Mouse (Mus musculus) Muller cell, postnatal 12 days (primary cell): ENCODE measurements around the gene Slc25a26.
A peak's percentile ranks its signal among the peaks of the same experiment; 100 is the strongest.

Experiments
- DNase-seq: peaks from one replicate; pipeline ENCODE4 v3.0.0-alpha.2; 2015; ENCODE audit errors: inconsistent ontology term

The Slc25a26 gene

DNA sequence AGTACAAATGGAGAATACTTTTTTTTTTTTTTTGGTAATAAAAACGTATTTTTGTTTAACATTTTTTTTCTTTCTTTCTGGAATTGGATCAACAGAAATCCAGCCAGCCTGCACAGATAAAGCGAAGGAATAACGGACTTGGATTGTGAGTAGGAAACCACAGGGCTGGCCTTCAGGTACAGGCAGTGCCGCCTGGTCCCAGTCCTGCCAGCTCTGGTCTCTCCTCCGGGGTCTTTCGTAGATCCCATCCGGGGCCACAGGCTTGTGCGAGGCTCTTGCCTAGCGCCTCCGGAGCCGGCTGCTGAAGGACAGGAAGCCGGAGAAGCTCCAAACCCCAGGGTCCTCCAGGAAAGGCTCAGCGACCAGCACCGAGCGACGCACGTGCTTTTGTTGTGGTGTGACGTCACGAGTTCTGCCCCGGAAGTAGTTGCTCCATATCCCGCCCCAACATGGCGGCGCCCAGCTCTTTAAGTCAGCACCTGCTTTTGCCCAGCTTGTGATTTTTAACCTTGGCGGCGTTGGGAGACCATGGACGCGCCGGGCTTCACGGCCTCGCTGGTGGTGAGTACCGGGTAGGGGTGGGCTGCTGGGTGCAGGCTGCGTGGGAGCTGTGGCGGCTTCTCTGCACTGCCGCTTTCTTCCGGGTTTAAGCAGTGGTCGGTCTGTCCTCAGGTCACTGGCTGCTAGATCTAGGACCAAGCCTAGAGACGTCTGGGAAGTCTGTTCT lies at the start of gene Slc25a26:
Gene Slc25a26, plus strand, starts transcription at position 435 of the 727 bp plus-strand sequence.
- peak; percentile 84 for DNase-seq

DNA sequence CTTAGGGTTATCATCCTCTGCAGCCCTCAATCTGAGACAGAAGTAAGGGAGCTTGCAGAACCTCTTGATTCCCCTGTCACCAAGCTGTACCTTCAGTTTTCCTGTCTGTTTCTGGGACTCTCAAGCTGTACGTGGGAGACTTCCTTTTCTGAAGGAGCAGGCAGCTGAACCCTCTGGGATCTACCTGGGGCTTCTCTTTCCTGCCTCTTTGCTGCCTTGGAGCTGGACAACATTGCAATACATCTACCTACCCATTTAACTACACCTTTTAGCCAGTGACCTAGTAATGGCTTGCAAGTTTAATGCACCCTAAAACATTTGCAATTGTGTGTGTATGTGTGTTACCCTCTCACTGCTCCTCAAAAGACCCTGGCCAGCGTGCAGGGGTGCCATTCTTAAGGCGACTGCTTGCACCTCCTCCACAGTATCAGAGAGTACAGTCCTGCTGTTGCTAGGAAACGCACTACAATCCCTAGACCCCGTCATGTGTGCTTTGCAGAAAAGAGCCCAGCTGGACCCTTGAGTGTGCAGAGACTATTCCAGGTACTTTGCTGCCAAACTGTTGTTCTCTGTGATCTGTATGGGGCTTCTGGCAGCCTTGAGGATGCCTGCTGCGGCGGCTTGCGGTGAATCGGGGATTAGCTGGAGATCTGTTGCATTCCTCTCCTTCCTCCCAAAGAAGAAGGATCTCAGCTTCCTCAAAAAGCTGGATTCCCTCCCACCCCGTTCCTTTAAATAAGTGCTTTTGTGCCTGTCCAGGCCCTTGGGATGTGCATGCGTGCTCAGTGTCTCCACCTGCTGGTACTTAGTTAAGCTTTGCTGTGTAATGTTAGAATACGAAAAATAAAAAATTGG lies 35.9 kb upstream of the Slc25a26 start:
- peak; percentile 61 for DNase-seq

DNA sequence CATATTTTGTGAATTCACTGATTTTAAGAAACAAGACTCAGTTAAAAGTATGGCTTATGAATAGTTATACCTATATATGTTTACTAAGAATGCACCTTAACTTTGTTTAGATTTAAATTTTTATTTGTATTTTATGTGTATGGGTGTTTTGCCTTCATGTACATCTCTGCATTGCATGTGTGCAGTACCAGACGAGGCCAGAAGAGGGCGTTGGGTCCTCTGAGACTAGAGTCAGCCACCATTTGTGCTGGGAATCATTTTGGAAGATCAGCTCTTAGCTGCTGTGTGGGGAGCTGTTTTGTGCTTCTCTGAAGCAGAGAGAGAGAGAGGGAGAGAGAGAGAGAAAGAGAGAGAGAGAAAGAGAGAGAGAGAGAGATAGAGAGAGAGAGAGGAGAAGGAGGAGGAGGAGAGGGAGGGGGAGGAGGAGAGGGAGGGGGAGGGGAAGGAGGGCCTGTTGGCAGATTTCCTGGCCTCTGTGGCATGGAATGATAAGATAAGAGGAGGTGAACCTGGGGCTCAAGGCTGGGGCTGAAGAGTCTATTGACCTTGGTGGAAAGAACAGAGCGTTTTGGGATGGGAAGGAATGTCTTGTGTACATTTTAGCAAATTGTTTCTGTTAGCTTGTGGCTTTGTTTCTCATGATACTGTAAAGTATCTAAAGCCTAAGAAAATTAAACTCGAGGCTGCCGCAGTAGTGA lies 33.5 kb upstream of the Slc25a26 start:
- no peak for DNase-seq

DNA sequence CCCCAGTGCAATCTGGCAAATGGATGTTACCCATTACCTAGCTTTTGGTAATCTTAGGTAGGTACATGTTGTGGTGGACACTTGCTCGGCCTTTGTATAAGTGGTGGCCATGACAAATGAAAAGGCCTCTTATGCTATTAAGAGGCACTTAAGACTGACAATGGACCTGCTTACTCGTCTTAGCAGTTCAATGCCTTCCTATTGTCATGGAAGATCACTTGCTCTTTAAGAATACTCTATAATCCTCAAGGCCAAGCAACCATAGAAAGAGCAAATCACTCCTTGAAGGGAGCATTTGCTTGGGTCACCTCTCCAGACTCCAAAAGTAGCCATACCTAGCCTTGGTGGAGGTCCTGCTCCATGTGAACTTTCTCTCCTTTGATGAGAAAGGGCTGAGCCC lies 7.4 kb upstream of the Slc25a26 start:
- DNase-seq = no peak

DNA sequence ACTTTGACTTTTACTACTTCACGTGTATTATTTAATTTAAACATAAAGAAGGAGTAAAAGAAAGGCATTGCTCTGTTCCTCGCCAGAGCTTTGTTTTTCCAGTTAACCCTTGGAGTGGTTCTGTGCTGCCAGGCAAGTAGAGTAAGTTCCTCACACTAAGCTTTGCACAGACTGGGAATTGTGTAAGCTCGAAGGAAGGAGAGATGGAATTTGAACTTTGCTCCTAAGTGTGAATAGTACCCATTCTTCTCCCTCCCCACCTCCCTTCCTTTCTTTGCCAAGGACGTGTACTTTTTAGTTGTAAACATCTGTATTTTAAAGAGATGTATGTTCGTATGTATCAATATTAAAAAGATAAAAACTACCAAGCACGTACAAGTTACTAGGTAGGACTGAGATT lies 3.8 kb downstream of the Slc25a26 start:
- DNase-seq = no peak

DNA sequence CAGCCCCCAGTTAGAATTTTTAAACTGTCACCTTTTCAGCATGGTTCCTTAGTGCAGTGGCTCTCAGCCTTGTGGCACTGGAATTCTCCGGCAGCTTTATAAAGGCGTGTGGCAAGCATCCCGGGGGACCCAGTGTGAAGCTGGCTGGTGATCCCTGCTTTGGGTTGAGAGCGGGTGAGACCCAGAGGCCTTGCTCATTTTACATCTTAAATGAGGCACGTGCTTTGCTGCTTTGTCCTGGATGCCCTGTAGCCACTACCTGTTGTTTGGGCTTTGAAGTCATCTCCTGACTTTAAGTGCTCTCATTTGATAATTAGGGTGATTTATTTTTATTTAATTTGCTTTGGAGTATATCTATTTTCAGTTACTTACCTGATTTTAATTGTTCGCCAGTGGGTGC lies 7.8 kb downstream of the Slc25a26 start:
- DNase-seq = no peak

DNA sequence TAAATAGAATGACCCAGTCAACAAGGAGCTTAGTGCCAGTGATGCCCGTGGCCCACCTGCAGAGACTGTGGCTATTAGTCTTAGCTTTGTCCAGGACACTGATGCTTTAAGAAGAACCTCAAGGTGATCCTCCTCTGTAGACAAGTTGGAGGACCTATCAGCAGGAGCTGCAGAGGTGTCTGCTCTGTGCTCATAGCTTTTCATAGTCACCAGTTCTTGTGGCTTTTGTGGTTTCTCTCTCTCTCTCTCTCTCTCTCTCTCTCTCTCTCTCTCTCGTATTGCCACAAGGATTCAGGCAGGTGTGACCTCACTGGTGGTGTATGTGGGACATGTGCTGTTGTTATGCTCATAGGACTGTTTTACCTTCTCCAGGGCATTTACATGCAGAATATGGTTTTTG lies 8.7 kb downstream of the Slc25a26 start:
- DNase-seq = no peak

DNA sequence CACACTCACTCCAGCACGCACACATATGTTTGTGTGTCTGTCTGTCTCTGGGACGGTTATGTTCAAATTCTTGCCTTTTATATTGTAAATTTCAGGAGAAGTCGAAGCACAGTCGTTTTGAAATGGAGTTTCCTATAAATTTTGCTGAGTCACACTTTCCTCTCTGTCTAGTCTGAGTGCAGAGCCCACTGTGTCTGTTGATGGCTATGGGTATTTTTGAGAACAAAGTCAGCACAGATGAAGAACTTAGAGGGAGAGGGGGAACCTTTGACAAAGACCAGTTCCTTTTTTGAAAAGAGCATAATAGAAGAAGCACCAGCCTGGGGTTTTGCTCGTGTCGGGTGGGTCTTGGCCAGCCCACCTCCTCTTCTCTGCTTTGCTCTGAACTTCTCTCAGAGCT lies 9.1 kb downstream of the Slc25a26 start:
- DNase-seq = no peak

DNA sequence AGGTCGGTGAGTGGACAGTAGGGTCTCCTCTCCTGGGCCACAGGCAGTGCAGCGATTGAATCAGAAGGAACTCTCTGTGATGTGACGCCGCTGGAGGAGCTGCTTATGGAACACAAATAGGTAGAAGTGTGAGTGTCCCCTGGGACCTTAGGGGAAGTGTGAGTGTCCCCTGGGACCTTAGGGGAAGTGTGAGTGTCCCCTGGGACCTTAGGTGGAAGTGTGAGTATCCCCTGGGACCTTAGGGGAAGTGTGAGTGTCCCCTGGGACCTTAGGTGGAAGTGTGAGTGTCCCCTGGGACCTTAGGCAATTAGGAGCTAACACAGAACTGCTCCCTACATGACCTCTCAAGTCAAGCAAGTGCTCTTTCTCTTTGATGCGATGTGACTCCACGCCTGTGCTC lies 18.0 kb downstream of the Slc25a26 start:
- DNase-seq = no peak

DNA sequence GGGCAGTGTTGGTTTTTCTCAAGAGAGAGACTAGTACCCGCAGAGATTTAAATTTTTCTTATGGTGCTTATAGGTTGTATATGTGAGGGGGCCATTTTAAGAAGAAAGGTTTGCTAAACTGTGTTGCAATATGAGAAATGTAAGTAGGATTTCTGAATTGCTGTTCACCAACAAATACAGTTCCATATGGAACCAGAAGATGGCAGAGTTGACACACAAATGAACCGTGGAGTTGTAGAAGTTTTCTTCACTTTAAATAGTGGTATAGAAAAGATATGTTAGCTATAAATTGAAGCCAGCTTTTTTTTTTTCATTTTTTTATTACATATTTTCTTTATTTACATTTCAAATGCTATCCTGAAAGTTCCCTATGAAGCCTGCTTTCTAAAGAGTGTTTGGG lies 24.2 kb downstream of the Slc25a26 start:
- DNase-seq = no peak

DNA sequence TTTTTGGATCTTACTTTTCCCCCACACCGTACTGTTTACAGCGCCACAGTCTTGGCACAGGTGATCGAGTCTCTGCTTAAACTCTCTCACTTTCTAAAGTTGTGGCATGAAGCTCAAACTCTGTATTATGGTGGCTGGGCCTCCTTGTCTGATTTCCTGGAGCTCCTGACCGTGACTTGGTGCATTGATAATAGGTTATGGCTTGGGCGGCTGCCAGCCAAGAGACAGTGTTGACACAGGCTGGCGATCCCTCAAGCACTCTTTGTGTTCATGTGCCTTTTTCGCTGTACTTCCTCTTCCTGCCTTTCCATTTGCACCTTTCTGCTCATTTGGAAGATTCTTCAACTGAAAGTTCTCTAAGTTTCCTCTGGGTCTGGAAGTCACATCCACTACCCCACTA lies 30.6 kb downstream of the Slc25a26 start:
- DNase-seq = no peak

DNA sequence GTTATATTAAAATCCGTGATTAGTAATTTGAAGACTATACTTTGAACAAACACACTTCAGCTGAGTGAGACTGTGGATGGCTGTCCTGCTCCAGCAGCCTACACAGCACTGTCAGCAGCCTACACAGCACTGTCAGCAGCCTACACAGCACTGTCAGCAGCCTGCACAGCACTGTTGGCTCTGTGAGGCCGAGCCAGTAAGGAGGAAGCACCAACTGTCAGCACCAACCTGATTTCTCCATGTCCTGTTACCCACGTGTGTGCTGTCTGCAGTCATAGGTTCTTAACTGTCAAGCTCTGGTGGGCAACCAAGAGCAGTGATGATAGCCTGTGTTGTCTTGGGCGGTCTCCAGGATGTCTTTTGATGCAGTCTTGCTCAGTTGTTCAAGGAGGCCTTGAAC lies 32.0 kb downstream of the Slc25a26 start:
- no peak for DNase-seq

DNA sequence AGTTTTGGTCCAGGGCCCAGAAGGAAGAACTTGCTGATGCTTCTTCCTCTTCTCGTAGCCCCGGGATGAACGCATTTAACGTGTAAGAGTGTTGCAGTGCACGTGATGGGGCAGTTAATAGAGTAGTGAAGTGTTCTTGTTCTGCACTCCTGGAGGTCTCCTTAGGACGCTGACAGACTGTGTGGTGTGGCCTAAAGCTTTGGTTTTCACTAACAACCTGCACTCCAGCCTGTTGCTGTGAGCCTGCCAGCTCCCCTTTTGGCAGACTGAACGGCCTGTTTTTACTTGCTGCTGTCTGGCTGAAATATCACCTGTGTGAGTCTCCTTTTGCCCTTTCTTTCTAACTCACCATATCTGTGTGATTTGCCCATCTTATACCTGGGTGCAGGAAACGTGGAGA lies 36.3 kb downstream of the Slc25a26 start:
- no peak for DNase-seq

DNA sequence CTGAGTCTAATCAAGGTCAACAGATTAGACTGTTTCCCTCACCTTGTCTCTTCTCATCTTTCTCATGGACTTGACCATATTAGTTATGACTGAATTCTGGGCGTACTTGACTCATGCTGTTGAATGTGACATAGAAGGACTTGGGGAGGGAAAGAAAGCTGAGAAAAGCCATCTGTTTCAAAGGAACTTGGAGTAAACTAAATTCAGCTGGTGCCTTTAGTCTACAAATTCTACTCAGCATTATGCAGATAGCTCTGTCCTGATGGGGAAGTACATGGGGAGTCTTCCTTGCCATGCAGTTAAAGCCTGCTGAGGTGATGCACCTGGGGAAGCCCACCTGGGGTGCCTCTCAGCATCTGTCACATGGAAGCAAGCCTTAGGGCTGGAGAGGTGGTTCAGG lies 37.5 kb downstream of the Slc25a26 start:
- no peak for DNase-seq

DNA sequence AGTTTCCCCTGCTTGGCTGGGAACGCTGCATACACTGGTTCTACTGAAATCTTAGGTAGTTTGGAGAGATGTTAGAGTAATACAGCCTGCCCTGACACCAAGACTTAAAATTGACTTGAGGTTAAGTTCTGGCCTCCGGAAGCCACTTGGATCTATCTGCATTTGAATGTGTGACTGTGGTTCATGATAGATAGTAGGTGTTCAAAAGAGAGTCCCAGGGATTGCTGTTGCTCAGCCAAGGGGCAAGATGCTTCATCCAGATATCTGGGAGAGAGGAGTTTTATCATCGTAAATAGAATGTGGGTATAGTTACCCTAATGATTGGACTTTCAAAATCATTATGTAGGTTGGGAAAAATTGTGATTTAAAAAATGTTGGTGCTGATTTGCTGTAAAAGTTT lies 40.0 kb downstream of the Slc25a26 start:
- no peak for DNase-seq

DNA sequence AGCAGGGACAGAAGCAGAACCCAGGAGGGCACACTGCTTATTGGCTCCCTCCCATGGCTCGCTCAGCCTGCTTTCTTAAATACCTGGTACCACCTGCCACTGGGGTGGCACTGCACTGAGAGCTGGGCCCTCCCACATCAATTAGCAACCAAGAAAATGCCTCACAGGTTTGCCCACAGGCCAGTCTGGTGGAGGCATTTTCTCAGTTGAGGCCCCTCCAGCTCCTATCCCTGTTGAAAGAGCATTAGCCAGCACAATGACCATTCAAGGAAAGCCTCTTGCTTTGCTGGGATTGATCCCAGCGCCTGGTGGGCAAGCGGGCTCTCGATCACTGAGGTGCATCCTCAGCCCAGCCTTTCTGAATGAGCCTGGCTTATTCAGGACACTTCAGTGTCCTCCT lies 40.5 kb downstream of the Slc25a26 start:
- DNase-seq = no peak

DNA sequence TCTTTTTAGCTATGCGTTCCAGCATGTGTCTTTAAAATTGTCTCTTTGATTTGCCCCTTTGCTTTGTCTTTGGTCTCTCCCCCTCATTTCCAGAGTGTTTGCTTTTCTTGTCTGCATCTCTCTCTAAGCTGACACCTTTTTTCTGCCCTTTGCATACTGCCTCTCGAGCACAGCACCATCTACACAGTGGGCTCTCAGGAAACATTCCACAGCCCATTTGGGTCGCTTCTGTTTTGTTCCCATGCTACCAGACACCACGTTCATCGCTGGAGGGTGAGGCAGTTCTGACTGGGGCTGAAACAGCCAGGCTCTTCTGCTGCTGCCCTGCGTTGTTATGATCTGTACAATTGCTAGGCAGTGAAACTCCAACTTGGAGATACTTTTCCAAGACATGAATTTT lies 41.0 kb downstream of the Slc25a26 start:
- no peak for DNase-seq

DNA sequence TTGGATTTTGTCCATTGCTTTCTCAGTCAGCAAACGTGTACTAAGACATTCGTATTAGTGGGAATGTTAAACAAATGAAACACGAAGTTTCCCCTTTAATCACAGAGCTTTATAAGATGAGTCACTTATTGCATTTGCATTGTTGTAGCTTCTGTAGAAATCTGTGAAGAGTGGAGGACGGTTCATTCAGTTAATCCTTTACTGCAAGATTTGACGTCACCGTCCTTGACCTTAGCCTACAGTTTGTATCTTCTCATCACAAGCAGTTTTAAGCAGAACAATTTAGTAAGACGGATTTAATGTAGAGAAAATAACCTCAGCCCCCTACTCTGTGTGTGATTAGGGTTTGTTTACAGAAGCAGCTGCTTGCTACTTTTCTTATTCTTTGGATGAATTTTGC lies 41.7 kb downstream of the Slc25a26 start:
- DNase-seq = no peak

DNA sequence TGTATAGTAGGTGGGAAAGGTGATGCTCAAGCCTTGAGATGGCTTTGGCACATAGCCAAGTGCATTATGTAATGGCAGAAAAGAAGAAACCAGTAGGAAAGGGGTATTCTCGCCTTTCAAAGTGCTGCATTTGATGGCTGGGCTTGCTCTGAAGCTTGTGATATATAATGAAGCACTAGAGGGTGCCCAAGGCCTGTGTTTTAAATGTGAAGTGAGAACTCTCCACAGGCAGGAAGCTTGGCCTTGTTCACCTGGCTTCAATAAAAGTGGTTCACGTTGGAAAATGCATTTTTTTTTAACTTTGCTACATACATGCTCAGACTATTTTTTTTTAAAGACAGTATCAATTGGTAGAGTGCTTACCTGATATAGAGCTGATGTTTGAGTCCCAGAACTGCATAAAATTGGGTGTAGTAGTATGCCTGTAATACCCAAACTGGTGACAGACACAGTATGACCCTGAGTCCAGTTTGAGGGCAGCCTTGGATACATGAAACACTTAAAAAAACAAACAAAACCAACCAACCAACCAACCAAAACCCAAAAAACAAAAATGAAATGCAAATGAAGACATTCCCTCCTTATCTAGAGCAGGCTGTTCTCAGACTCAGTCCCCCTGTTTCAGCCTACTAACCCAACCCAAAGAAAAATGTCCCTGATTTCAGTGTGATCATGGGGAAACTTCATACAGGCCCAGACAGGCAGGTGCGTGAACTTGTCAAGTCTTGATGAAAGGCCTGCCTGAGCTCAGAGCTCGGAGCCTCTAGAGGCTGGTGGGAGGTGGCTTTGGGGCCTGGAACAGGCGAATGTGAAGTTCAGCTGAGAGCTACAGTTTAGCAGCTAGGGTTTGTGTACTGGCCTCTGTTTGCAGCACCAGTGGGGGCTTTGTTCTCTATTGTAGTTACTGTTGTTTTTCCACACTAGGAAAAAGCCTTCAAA lies 44.0 kb downstream of the Slc25a26 start:
- DNase-seq = peak; percentile 56

DNA sequence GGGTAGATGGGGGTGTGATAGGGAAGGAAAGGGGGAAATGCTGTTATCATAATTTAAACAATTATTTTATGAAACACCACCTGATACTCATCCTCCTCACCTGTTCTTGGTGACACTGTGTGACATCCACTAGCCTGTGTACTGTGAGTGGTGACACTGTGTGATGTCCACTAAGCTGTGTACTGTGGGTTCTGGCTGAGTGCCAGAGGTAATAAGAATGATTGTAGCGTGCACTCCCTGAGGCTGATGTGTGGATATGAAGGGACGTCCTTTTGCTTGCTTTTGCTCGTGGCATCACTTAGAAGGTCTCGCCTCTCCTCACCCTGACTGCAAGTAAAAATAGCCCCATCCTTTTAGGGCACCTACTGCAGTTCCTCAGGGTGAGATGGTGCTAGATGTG lies 47.1 kb downstream of the Slc25a26 start:
- no peak for DNase-seq

DNA sequence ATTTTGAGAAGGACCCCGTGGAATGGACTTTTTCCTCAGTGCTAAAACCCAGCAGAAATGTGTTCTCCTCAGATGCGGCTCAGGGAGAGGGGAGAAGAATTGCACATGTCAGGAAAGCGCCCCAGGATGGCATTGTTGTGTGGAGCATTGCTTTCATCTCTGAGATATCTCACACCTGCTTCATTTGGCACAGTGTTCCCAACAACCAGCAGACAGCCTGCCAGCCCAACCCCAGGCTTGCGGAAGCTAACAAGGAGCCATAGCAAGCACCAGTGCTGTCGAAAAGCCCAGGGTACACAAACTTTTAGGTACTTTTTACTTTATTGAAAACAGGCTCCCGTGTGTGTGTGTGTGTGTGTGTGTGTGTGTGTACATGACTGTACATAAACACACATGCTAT lies 50.2 kb downstream of the Slc25a26 start:
- DNase-seq = no peak

DNA sequence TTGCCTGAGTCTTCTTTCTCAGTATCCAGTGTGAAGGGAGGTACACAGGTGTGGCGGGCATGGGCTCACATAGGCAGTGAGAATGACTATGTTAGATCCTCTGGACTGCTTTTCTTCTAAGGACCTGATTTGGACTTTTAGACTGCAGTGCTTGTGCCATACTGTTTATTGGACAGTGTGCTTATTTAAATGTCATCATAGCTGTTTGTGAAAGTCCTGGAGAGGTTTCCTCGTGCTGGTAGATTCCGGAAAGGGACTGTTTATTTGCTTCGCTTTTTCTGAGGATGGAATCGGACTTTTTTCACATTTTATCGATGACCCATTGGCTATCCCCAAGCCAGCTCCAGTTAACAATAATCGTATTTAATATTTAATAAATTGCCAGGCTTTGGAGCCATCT lies 50.7 kb downstream of the Slc25a26 start:
- no peak for DNase-seq
